Mouse (Mus musculus) megakaryocyte progenitor cell, adult 5-6 weeks (primary cell): ENCODE measurements around the gene Gm17349. TPM values are rescaled to one million over a fixed set of nuclear protein-coding genes. Genes with fewer than 3 reads are reported as not detected.
"Not testable (repeated sequence)": the region's sequence is repeated elsewhere in the genome, so short reads cannot be mapped to it uniquely, and the experiment has no call there.

ENCODE experiments used
- ATAC-seq: replicated peaks from 2 replicates; pipeline ENCODE4 v1.8.0; 2016; ENCODE audit warnings: mild to moderate bottlenecking, moderate TSS enrichment, inconsistent platforms; ENCODE audit not compliant: poor library complexity
- total RNA-seq, 2 experiments: library from RNA; stranded (forward) in 1 of 2; stranded (reverse) in 1 of 2; fragments of 157-497, 149-512 nt in 1 of 2; fragments of 200-1000 nt in 1 of 2; gene quantifications; 2 replicates each; pipeline versions ENCODE4 v1.2.3 to v1.2.4; 2015 to 2017

The Gm17349 gene
- total RNA-seq, 2 experiments from 2014 or later: not detected

DNA sequence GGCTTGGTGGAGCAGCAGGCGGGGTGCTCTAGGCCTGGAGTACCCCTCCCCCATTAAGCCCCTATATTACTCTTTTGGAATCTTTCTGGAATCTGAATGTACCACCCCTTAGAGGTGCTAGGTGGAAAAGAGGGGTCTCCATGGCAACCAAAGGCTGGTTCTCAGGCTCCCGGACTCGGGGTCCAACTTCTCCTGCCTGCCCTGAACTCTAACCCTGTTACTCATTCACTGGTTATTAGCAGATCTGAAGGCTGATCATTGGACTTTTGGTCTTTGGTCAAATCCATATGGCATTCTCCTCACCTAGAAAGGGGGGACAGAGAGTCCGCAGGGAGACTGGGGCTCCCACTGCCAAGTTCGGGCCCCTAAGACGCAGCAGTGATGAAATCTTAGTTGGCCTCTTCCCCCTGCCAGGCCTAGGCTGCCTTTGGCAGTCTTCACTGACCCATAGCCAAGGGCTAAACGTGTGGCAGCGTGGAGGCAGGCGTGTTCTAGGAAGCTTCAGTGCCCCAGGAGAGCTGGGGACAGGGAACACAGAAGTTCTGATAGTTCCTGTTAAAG lies 13.3 kb upstream of the Gm17349 start:
- no peak for ATAC-seq

DNA sequence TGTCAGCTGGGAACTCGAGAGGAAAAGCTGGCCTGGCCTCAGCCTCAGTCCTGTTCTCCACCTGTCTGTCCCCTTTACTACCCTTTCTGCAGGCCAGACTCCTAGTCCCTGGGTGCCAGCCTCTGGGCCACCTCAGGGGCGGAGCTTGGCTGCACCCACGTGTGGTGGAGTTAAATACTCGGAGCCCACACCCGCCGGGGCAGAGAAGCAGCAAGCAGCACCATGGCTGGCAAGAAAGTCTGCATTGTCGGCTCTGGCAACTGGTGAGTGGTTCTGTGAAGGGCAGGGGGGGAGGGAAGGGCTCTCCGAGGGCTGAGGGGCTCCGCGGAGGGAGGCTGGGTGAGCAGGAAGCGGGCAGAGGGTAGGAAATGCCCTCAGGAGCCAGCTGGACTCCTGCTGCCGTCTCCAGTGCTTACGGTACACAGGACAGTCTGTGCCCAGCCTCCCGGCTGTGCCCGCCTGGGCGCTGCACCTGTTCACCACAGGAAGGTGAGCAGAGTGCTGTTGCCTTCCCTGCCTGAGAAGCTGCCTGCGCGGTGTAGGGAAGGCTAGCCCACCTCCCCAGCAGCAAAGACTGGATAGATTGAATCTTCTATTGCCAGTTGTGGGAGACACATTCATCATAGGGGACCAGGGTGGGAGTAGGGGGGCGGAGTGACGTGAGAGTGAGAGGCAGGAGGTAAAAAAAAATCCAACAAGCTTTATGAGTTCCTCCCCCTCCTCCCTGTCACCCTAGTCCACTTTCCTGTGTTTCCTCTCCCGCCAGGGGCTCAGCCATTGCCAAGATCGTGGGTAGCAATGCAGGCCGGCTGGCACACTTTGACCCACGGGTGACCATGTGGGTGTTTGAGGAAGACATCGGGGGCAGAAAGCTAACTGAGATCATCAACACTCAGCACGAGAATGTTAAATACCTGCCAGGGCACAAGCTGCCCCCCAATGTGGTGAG lies 12.4 kb upstream of the Gm17349 start, which contains the start of gene Gpd1:
Gene Gpd1 (plus strand): TSS at position 130 of the 949 bp plus-strand sequence.
- no peak for ATAC-seq

DNA sequence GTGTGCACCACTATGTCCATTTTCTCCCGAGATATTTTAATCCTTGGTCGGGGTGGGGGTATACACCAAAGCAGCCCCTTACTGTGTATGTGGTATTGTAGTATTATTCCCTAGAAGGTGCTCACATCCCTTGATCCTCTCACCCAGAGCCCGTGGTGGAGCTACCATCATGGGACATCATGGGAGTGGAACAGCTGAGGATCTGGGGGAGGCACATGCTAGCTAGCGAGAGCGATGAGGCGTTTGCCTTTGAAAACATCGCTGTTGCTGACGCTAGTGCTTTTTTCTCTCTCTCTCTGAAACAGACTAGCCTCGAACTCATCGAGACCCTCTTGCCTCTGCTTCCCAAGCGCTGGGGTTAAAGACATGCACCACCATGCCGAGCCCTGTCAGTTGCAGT lies 11.5 kb upstream of the Gm17349 start:
- no peak for ATAC-seq

DNA sequence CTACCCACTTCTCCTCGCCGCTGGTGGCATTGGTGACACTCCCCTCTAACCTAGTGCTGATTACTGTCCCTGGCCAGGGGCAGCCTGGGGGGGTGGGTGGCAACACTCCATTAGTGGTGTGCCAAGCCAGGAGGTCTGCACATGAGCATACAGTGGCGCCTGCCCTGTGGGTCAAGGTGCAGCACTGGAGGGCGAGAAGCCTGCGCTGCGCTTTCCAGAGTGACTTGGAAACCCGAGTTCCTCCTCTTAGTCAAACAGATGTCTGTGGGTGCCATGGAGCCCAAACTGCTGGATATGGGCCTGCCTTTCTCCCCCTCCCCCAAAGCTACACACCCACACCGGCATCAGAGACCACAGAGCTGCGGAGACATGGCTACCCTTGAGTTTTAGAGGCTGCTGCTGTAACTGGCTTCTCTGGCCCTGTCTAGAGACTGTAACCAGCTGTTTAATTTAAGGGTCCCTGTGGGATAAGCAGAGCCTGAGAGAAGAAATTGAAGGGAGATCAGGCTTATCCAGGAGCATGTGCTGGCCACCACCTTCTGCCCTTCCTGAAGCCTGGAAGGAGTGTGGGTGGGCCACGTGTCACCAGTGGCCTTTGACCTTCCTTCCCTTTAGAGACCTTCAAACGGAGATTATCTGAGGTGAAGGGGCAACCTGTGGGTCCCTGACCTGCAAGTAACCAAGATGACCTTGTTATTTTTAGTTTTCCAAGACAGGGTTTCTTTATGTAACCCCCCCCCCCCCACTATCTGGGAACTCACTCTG lies 10.9 kb upstream of the Gm17349 start:
- ATAC-seq: no peak

DNA sequence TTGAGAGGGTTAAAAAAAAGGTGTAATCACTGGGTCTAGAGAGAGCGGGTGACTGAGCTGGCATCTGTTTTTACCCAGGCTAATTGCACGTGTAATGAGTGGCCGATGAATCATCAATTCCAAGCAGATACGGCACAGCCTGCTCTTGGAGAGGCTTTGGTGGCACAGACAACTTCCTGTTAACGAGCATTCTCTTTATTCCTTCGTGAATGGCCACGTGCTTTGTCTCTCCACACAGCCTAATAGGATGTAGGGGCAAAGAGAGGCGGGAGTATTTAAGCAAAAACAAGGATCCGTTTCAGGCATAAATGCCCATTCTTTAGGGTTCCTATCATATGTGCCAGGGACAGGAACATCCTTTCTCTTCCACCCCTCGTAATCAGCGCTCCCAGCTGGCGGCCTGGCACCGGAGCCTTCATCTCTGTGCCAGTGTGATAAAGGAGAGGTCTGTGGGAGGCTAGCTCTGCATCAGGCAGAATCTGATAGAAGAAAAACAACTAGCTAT lies 10.1 kb upstream of the Gm17349 start:
- ATAC-seq: peak; percentile 77

DNA sequence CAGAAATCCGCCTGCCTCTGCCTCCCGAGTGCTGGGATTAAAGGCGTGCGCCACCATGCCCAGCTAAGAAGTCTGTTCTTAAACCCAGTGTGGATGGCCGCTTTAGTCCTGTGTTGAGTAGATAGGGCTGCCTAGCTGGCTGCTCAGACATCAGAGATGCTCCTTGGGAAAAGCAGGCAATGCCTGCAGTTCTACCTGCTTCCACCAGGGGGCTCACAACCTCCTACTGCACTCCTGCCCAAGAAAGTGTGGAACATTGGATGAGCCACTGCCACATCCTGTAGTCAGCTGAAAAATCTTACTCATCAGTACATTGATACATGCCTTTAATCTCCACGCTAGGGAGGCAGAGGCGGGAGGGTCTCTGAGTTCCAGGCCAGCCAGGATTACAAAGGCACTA lies 9.6 kb upstream of the Gm17349 start:
- ATAC-seq: peak; percentile 76

DNA sequence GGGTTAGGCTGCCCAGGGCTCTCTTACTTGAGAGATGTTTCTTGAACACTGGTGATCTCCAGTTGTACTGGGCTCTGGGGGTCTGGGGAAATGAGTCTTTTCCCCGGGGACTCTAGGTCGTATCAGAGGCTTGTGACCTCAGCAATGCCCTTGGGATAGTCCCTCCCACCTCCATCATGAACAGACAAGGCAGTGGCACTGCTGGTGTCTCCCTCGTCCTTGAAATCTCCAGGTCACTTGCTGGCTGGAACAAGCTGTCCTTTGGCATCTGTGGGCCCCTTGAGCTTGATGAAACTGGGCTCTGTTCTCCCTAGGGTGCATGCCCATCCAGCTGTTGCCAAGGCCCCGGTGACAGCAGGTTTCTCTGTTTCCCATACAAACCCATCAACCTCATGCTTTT lies 8.9 kb upstream of the Gm17349 start:
- ATAC-seq: no peak

DNA sequence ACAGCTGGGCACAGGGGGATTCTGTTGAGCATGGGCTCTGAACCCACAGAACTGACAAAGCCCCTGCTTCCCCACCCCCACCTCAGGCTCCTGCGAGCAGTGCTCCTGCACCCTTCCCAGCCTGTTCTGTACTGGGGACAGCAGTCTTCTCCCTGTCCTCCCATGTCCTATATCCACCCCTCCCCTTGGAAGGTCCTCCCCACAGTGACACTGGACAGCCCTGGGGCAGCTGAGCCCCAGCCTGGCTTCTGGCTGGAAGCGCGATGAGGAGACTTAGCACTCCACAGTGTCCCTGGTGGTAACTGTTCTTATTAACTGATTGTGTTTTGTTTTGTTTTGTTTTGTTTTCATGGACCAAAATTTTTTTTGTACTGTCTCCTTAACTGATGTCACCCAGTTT lies 8.3 kb upstream of the Gm17349 start:
- ATAC-seq: no peak

DNA sequence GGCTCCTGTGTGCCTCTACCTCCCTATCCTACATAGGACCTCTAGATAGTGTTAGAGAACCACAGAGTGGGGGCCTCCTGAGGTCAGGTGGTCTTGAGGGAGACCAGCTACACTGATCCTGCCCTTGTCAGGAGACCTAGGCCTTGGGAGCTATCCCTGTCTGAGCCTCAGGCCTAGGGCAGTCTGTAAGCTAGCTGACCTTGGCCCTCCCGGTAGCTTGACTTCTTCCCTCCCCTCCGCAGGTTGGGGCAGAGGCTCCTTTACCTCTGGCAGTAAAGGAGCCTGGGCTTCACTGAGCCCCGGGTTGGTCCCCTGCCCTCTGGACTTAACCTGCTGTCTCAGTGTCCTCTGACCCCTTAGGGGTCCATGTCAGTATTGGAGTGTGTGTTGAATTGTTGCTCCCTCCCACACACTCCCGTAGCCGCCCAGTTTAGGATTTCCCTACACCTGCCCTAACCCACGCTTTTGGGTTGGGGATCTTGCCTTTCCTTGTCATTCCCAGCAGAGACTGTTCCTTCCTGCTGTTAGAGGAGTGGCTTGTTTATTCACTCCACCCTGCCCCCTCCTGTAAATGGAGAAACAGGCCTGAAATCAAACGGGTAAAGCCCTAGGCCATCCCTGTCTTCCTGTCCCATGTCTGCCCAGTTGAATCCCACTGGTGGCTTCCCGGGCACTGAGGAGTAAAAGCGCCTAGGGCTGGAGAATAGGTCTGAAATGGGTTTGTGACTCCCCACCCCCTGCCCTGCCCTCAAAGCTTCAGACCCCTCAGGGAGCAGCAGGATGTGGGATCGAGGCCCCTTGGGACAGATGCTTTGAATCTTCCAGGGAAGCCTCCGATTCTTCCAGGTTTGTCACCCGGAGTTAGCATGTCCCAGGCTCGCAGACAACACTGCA lies 7.6 kb upstream of the Gm17349 start:
- no peak for ATAC-seq

DNA sequence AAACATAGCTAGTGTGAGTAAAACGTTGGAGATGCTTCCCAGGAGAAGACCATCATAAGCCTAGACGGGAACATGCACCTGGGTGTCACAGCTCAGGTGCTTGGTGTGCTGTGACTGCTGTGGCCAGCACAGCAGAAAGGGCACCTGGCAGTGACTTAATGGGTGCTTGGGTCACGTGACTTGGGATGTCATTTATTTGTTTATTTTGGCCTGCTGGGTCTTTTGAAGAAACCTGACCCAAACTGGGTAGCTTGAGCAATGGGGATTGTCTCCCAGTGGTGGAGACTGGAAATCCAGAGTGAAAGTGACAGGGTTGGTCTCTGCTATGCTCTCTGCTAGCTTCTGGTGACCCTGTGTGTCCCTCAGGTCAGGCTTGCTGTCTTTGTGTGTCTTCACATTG lies 6.2 kb upstream of the Gm17349 start:
- no peak for ATAC-seq

DNA sequence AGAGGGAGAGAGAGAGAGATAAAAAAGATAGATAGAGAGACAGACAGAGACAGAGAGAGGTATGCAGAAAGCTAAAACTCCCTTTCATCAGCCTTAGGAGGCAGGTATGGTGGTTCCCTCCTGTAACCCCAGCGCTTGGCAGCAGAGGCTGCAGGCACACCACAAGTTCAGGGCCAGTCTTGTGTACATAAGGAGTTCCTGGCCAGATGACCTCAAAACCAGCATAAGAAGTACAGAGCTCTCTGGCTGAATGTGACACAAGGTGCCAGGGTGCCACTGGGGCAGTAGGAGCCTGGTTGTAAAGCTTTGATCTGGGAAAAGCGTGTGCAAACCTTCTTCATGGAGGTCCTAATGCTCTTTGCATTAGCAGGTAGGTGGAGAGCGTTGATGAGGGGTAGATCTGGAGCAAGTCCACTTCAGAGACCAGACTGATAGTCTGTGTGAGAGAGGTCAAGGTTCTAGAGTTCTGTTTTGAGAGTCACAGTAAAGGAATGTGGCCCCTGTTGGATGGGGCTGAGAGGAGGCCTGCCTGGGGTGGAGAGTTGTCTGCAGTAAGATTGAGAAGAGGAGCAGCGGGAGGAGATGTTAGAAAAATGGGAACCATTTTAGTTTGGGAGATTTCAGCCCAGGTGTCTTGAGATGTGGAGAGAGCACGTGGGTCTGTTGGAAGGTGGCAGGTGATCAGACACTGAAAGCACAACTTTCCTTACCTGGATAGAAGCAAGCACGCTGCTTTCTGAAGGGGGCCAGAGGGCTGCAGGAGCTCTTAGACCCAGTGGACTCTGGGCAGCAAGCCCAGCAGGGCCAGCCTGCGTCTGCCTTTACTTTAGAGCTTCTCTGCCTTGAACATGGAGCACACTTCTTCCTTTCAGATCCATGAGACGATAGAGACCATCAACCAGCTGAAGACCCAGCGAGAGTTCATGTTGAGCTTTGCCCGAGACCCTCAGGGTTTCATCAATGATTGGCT lies 5.2 kb upstream of the Gm17349 start:
- ATAC-seq: no peak

DNA sequence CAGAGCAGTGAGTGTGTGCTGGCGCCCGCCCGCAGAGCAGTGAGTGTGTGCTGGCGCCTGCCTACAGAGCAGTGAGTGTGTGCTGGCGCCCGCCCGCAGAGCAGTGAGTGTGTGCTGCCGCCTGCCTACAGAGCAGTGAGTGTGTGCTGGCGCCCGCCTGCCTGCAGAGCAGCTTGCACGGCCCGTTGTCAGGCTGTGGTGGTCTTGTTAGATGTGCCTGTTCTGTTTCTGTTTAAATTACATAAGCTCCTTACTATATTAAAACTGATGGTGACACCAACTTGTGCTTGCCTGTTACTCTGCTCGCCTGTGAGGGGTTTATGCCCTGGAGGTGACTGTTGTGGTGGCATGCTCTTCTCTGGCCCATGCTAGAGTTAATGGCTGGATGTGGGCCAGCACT lies 2.9 kb upstream of the Gm17349 start:
- ATAC-seq: no peak

DNA sequence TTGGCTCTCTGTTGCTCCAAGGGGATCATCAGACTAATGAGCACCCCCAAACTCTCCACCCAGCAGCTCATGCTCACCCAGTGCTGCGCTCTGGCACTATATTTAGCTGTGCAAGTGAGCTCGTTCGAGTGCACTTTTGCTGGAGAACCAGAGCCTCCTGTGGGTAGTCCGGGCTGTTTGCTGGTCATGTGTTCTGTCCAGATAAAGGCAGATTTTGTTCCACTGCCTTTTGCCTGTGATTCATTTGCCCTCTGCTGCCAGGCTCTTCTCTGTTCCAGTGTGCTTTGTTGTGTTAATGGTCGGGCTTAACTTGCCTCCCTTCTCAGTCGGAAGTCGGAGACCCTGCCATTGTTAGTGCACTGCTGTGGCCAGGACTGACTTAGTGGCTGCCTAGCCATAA lies 409 bp downstream of the Gm17349 start:
- ATAC-seq: no peak

DNA sequence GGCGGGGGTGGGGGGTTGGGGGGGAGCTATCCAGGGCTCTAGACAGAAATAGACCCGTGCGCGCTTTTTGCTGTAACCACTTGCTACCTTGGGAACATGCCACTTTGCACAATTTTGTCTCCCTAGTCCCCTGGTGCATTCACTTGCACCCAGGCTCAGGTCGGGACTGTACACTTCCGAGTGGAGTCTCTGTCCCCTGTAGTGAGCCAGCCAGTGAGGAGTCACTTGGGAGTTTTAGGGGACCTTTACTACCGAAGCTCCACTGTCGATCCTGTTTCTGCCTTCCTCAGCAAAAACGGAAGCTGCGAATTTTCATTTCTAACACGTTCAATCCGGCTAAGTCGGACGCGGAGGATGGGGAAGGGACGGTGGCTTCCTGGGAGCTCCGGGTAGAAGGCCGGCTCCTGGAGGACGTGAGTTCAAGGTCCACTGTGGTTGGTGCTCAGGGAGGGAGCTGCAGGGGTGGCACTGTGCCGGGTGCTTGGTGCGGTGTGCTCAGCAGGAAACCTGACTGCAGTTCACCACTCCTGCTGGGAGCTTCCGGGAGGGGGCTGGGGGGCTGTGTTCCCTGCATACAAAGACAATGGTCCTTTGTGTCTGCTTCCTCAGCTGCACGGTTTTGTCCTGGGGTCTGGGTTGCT lies 1.1 kb downstream of the Gm17349 start:
- ATAC-seq: no peak

DNA sequence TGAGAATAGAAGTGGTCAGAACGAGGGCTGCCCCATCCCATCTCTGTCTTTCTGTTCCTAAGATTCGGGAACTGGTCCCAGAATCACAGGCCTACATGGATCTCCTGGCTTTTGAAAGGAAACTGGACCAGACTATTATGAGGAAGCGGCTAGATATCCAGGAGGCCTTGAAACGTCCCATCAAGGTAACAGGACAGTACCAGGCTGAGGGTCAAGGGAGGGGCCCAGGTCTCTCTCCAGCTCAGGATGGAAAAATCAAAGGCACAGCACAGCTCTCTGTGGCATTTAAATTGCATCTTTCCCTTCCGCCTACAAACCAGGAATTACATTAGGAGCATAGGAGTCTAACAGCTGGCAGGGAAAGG lies 1.6 kb downstream of the Gm17349 start:
- ATAC-seq: no peak

DNA sequence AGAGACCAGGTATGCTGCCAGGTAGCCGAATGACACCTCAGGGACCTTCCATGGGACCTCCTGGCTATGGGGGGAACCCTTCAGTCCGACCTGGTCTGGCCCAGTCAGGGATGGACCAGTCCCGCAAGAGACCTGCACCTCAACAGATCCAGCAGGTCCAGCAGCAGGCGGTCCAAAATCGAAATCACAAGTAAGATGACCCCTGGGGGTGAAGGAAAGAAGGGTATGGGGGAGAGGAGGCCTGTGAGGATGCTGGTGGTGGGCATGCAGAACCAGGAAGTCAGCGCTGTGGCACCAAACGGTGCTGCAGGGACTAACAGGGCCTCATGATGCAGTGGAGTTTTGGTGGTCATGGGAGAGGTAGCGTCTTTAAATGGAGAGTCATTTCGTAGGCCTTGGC lies 2.2 kb downstream of the Gm17349 start:
- no peak for ATAC-seq

DNA sequence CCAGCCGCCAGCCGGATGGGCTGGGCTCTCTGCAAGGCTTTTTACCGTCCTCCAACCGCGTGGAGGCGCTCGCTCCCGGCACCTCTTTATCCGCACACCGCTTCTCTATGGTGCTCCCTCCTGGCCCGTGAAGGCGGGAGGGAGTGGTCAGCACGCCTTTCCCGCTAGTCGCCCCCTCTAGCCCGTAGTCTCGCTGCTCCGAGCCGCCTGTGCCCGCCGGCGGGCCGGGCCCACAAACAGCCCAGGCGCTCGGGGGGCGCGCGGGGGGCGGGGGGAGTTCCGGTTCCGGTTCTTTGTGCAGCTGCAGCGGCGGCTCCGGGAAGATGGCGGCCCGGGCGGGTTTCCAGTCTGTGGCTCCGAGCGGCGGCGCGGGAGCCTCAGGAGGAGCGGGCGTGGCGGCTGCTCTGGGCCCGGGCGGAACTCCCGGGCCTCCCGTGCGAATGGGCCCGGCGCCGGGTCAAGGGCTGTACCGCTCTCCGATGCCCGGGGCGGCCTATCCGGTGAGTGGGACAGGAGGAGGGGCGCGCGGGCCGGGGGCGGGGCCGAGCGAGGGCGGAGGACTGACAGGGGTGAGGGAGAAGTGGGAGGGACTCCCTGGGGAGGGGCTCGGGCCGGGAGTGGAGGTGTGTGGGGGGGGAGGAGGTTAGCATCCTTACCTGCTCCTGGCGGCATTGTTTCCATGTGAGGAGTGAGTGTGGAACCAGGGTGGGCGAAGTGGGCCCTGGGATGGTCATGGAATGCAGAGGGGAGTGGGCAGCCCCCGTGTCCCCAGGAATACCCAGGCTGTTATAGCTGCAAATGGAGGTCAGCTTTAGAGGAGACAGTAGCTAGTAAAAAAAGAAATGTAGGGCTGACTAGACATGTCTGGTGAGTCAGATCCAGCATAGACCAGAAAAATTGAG lies 3.0 kb downstream of the Gm17349 start, which contains the start of gene Smarcd1:
Gene Smarcd1 (plus strand): TSS at position 131 of the 902 bp plus-strand sequence.
- peak; percentile 95 for ATAC-seq

DNA sequence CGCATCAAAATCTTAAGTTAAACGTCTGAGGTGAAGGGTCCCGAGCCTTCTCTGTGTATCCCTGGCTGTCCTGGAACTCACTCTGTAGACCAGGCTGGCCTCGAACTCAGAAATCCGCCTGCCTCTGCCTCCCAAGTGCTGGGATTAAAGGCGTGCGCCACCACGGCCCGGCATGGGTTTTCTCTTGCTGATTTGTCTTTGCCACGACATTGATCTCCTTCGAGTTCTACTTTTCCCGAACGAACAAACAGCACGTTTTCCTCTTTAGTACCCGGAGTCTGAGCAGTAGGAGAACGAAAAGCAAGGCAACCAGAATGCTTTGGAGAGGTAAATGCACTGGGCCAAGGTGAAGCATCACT lies 3.7 kb downstream of the Gm17349 start:
- not testable (repeated sequence) for ATAC-seq
